Mouse (Mus musculus): ENCODE data around the gene Syngr4. TPM values are rescaled to one million over a fixed set of nuclear protein-coding genes. Genes with fewer than 3 reads are reported as not detected.

Gene Syngr4
- polyA plus RNA-seq, 1 experiment from 2014 or later: 0.82 TPM

GRCm38 (mm10) chr7:45876895-45877294, 19.6 kb downstream of the Syngr4 start:
- DNase-seq (ENCODE audit: low spot score) (no peak), ATAC-seq (ENCODE audit: insufficient read depth, low FRiP score, low TSS enrichment) (no peak)
- Histone ChIP-seq H3K4me1 (ENCODE audit: control insufficient read depth, insufficient read depth, low read length) (peaks cover 7% of the 10 kb centered on the region), H3K4me3 (ENCODE audit: low read depth, low read length) (no peak overlapping the region), H3K4me2 (ENCODE audit: low read depth) (no peak overlapping the region), H3K9me3 (ENCODE audit: control insufficient read depth, low read length) (no peaks in the 10 kb centered on the region), H3K9ac (ENCODE audit: low read length) (no peak overlapping the region), H3K36me3 (ENCODE audit: control insufficient read depth, insufficient read depth, low read length) (peaks cover 16% of the 10 kb centered on the region), H3K27me3 (ENCODE audit: control insufficient read depth, insufficient read depth, low read length) (no peaks in the 10 kb centered on the region), H3K27ac (ENCODE audit: low read depth, low read length) (no peak overlapping the region)
- WGBS: 98% methylated on average over 7 of the region's 7 CpGs

- 3% methylated on average over 28 of the region's 28 CpGs for WGBS
- peaks cover 19% of the 10 kb centered on the region for H3K4me1 ChIP-seq (ENCODE audit: control insufficient read depth, insufficient read depth, low read length)
- H3K4me2 ChIP-seq (ENCODE audit: low read depth): peak overlapping the region; percentile 75
- H3K27me3 ChIP-seq (ENCODE audit: control insufficient read depth, insufficient read depth, low read length): peaks cover 28% of the 10 kb centered on the region
- H3K4me3 ChIP-seq (ENCODE audit: low read depth, low read length): peak overlapping the region; percentile 88
- peak overlapping the region; percentile 45 for H3K27ac ChIP-seq (ENCODE audit: low read depth, low read length)
- ATAC-seq (ENCODE audit: insufficient read depth, low FRiP score, low TSS enrichment) (peak; percentile 28), DNase-seq (ENCODE audit: low spot score) (peak; percentile 66)
- peak overlapping the region; percentile 95 for H3K9ac ChIP-seq (ENCODE audit: low read length)
- peaks cover 6% of the 10 kb centered on the region for H3K36me3 ChIP-seq (ENCODE audit: control insufficient read depth, insufficient read depth, low read length)
- H3K9me3 ChIP-seq (ENCODE audit: control insufficient read depth, low read length): no peaks in the 10 kb centered on the region
These were observed 23.2 kb downstream of the Syngr4 start for GRCm38 (mm10) chr7:45873061-45873947.

- peak within 1 kb of the TSS; percentile 88 for H3K4me3 ChIP-seq (ENCODE audit: low read depth, low read length)
- peak within 1 kb of the TSS; percentile 75 for H3K4me2 ChIP-seq (ENCODE audit: low read depth)
- peak within 1 kb of the TSS; percentile 45 for H3K27ac ChIP-seq (ENCODE audit: low read depth, low read length)
- peak within 1 kb of the TSS; percentile 95 for H3K9ac ChIP-seq (ENCODE audit: low read length)
- peak; percentile 91 for DNase-seq (ENCODE audit: low spot score)
- no peaks in the 10 kb centered on the region for H3K9me3 ChIP-seq (ENCODE audit: control insufficient read depth, low read length)
- H3K4me1 ChIP-seq (ENCODE audit: control insufficient read depth, insufficient read depth, low read length): peaks cover 25% of the 10 kb centered on the region
- H3K36me3 ChIP-seq (ENCODE audit: control insufficient read depth, insufficient read depth, low read length): peaks cover 6% of the 10 kb centered on the region
- peak; percentile 67 for ATAC-seq (ENCODE audit: insufficient read depth, low FRiP score, low TSS enrichment)
- WGBS: under 1% methylated on average over 18 of the region's 18 CpGs
- peaks cover 34% of the 10 kb centered on the region for H3K27me3 ChIP-seq (ENCODE audit: control insufficient read depth, insufficient read depth, low read length)
These were observed 23.9 kb downstream of the Syngr4 start, which contains the start of gene Kdelr1 for GRCm38 (mm10) chr7:45872624-45873023. Kdelr1 (plus strand) TSS chr7:45872772.

GRCm38 (mm10) chr7:45870282-45871058, 26.0 kb downstream of the Syngr4 start:
- H3K9ac ChIP-seq (ENCODE audit: low read length): peak overlapping the region; percentile 44
- no peak overlapping the region for H3K27ac ChIP-seq (ENCODE audit: low read depth, low read length)
- peak overlapping the region; percentile 51 for H3K4me2 ChIP-seq (ENCODE audit: low read depth)
- H3K4me3 ChIP-seq (ENCODE audit: low read depth, low read length): peak overlapping the region; percentile 28
- WGBS: 1% methylated on average over 30 of the region's 30 CpGs
- ATAC-seq (ENCODE audit: insufficient read depth, low FRiP score, low TSS enrichment) (no peak), DNase-seq (ENCODE audit: low spot score) (peak; percentile 57)
- H3K36me3 ChIP-seq (ENCODE audit: control insufficient read depth, insufficient read depth, low read length): no peaks in the 10 kb centered on the region
- peaks cover 37% of the 10 kb centered on the region for H3K27me3 ChIP-seq (ENCODE audit: control insufficient read depth, insufficient read depth, low read length)
- peaks cover 25% of the 10 kb centered on the region for H3K4me1 ChIP-seq (ENCODE audit: control insufficient read depth, insufficient read depth, low read length)
- H3K9me3 ChIP-seq (ENCODE audit: control insufficient read depth, low read length): no peaks in the 10 kb centered on the region

- ATAC-seq (ENCODE audit: insufficient read depth, low FRiP score, low TSS enrichment): no peak
- Histone ChIP-seq H3K4me3 (ENCODE audit: low read depth, low read length) (no peak overlapping the region), H3K9me3 (ENCODE audit: control insufficient read depth, low read length) (no peaks in the 10 kb centered on the region), H3K36me3 (ENCODE audit: control insufficient read depth, insufficient read depth, low read length) (no peaks in the 10 kb centered on the region), H3K4me2 (ENCODE audit: low read depth) (peak overlapping the region; percentile 51), H3K9ac (ENCODE audit: low read length) (peak overlapping the region; percentile 29; the same call in 1 of the 2 replicates), H3K27me3 (ENCODE audit: control insufficient read depth, insufficient read depth, low read length) (peaks cover 37% of the 10 kb centered on the region), H3K27ac (ENCODE audit: low read depth, low read length) (no peak overlapping the region), H3K4me1 (ENCODE audit: control insufficient read depth, insufficient read depth, low read length) (peaks cover 25% of the 10 kb centered on the region)
- DNase-seq (ENCODE audit: low spot score): no peak
- WGBS: 2% methylated on average over 13 of the region's 14 CpGs
These were observed 26.7 kb downstream of the Syngr4 start for GRCm38 (mm10) chr7:45869787-45870186.

GRCm38 (mm10) chr7:45869107-45869670, 27.3 kb downstream of the Syngr4 start:
- Histone ChIP-seq H3K36me3 (ENCODE audit: control insufficient read depth, insufficient read depth, low read length) (no peaks in the 10 kb centered on the region), H3K27ac (ENCODE audit: low read depth, low read length) (no peak overlapping the region), H3K9me3 (ENCODE audit: control insufficient read depth, low read length) (no peaks in the 10 kb centered on the region), H3K4me3 (ENCODE audit: low read depth, low read length) (no peak overlapping the region), H3K27me3 (ENCODE audit: control insufficient read depth, insufficient read depth, low read length) (peaks cover 37% of the 10 kb centered on the region), H3K4me1 (ENCODE audit: control insufficient read depth, insufficient read depth, low read length) (peaks cover 25% of the 10 kb centered on the region), H3K4me2 (ENCODE audit: low read depth) (peak overlapping the region; percentile 51), H3K9ac (ENCODE audit: low read length) (0 out of 2 replicates have a peak overlapping the region, but pooled peaks have one; percentile 29)
- WGBS: 5% methylated on average over 8 of the region's 8 CpGs
- ATAC-seq (ENCODE audit: insufficient read depth, low FRiP score, low TSS enrichment) (no peak), DNase-seq (ENCODE audit: low spot score) (no peak)

- DNase-seq (ENCODE audit: low spot score) (no peak), ATAC-seq (ENCODE audit: insufficient read depth, low FRiP score, low TSS enrichment) (no peak)
- Histone ChIP-seq H3K27me3 (ENCODE audit: control insufficient read depth, insufficient read depth, low read length) (peaks cover 37% of the 10 kb centered on the region), H3K4me2 (ENCODE audit: low read depth) (no peak overlapping the region), H3K4me3 (ENCODE audit: low read depth, low read length) (no peak overlapping the region), H3K4me1 (ENCODE audit: control insufficient read depth, insufficient read depth, low read length) (peaks cover 18% of the 10 kb centered on the region), H3K36me3 (ENCODE audit: control insufficient read depth, insufficient read depth, low read length) (no peaks in the 10 kb centered on the region), H3K27ac (ENCODE audit: low read depth, low read length) (no peak overlapping the region), H3K9ac (ENCODE audit: low read length) (no peak overlapping the region), H3K9me3 (ENCODE audit: control insufficient read depth, low read length) (no peaks in the 10 kb centered on the region)
- 13% methylated on average over 2 of the region's 2 CpGs for WGBS
These were observed 28.6 kb downstream of the Syngr4 start for GRCm38 (mm10) chr7:45867871-45868270.
